Mouse (Mus musculus) right cerebral cortex, adult 2 months (tissue): ENCODE measurements at regions not wholly inside any gene's neighbourhood (a gene's known extent, or its start where the extent isn't known, plus 50 kb on each side); places are given as distances from the start of the nearest gene placed in this dataset.
A peak's percentile ranks its signal among the peaks of the same experiment; 100 is the strongest.

ENCODE experiments used
- DNase-seq, 2 experiments: peaks; one replicate each; pipeline ENCODE4 v3.0.0; 2021 to 2022; ENCODE audit warnings: low spot score in 2 of 2

- DNase-seq = no peak
Observed at GRCm38 (mm10) chr6:84441721-84442480, 151.8 kb downstream of the Cyp26b1 start.

GRCm38 (mm10) chr6:84436716-84437115, 157.0 kb downstream of the Cyp26b1 start:
- DNase-seq = no peak

GRCm38 (mm10) chr6:84434532-84434931, 159.2 kb downstream of the Cyp26b1 start:
- no peak for DNase-seq

GRCm38 (mm10) chr6:84431622-84431955, 162.1 kb downstream of the Cyp26b1 start:
- DNase-seq = no peak

GRCm38 (mm10) chr6:84430925-84431621, 162.6 kb downstream of the Cyp26b1 start:
- no peak for DNase-seq

- DNase-seq = no peak
Observed at GRCm38 (mm10) chr6:84430146-84430545, 163.6 kb downstream of the Cyp26b1 start.

GRCm38 (mm10) chr6:84429247-84429646, 164.5 kb downstream of the Cyp26b1 start:
- DNase-seq = peak; percentile 71 to 76

GRCm38 (mm10) chr6:84426691-84427090, 167.0 kb downstream of the Cyp26b1 start:
- no peak for DNase-seq

GRCm38 (mm10) chr6:84425823-84426222, 167.9 kb downstream of the Cyp26b1 start:
- DNase-seq = peak in 1 of 2 experiments; percentile 24

GRCm38 (mm10) chr6:84422946-84423345, 170.8 kb downstream of the Cyp26b1 start:
- DNase-seq = no peak

- DNase-seq = no peak
Observed at GRCm38 (mm10) chr6:84419691-84420090, 174.0 kb downstream of the Cyp26b1 start.

GRCm38 (mm10) chr6:84419281-84419680, 174.4 kb downstream of the Cyp26b1 start:
- DNase-seq = no peak

- no peak for DNase-seq
Observed at GRCm38 (mm10) chr6:84416992-84417636, 176.6 kb downstream of the Cyp26b1 start.

- DNase-seq = no peak
Observed at GRCm38 (mm10) chr6:84414400-84414799, 179.3 kb downstream of the Cyp26b1 start.

- DNase-seq = no peak
Observed at GRCm38 (mm10) chr6:84409863-84410513, 183.7 kb downstream of the Cyp26b1 start.

GRCm38 (mm10) chr6:84408513-84408912, 185.2 kb downstream of the Cyp26b1 start:
- DNase-seq = no peak

GRCm38 (mm10) chr6:84407773-84408172, 185.9 kb downstream of the Cyp26b1 start:
- DNase-seq = peak; percentile 65 to 74

GRCm38 (mm10) chr6:84404695-84405094, 189.0 kb downstream of the Cyp26b1 start:
- DNase-seq = no peak

- no peak for DNase-seq
Observed at GRCm38 (mm10) chr6:84402431-84402830, 191.3 kb downstream of the Cyp26b1 start.

GRCm38 (mm10) chr6:84394496-84395090, 199.1 kb downstream of the Cyp26b1 start:
- no peak for DNase-seq

- DNase-seq = no peak
Observed at GRCm38 (mm10) chr6:84393519-84394231, 200.0 kb downstream of the Cyp26b1 start.
